Mouse (Mus musculus): ENCODE measurements around the gene Rps6kl1. TPM values are rescaled to one million over a fixed set of nuclear protein-coding genes. Genes with fewer than 3 reads are reported as not detected.

Rps6kl1 gene
- total and polyA plus RNA-seq, 3 experiments = 0.21 to 0.86 (median 0.36) TPM

GRCm38 (mm10) chr12:85101001-85101400, 50.1 kb downstream of the Rps6kl1 start:
- dilution Hi-C loops (cut with MboI; ENCODE audit: extremely low pct_ligation_motif_present, extremely low pct_unique_long_range_greater_than_20kb, low sequenced_read_pairs) (no loop called here), in situ Hi-C loops (cut with MboI; ENCODE audit: low pct_ligation_motif_present, low pct_unique_long_range_greater_than_20kb, low sequenced_read_pairs) (no loop called here)
- Histone ChIP-seq H3K27me3 (replicated peaks) (no peaks in the 10 kb centered on the region), H3K4me3 (replicated peaks in 1 of 3; ENCODE audit: low read depth in 2 of 3, low read length in 2 of 3, poor library complexity in 1 of 3) (no peak overlapping the region), H3K79me2 (replicated peaks; ENCODE audit: control insufficient read depth, extremely low read depth, insufficient read depth, poor library complexity, severe bottlenecking) (peaks cover 18% of the 10 kb centered on the region), H3K9me3 (replicated peaks; ENCODE audit: low read length) (peaks cover 5% of the 10 kb centered on the region), H3K4me1 (ENCODE audit: control insufficient read depth in 1 of 2, insufficient read depth in 2 of 2) (peaks cover 23 to 68% of the 10 kb centered on the region in 2 experiments), H3K4me2 (ENCODE audit: insufficient read depth, low read depth, poor library complexity, severe bottlenecking) (no peak overlapping the region), H3K36me3 (replicated peaks in 1 of 2; ENCODE audit: control insufficient read depth in 1 of 2, insufficient read depth in 1 of 2, low read length in 1 of 2) (peaks cover 15 to 33% of the 10 kb centered on the region in 2 experiments), H3K9ac (ENCODE audit: insufficient read depth, low read depth) (no peak overlapping the region), H3K27ac (ENCODE audit: insufficient read depth, low read depth) (no peak overlapping the region)
- no peak for TF ChIP-seq CHD2 (IDR thresholded peaks at IDR 0.05; ENCODE audit: low read length)
- no peak for TF ChIP-seq SMC3 (IDR thresholded peaks at IDR 0.05; ENCODE audit: low read depth, low read length)
- no peak for TF ChIP-seq RCOR1 (conservative IDR thresholded peaks at IDR 0.05; ENCODE audit: low read depth, low read length)
- no peak for TF ChIP-seq SIN3A (IDR thresholded peaks at IDR 0.05; ENCODE audit: low read length)
- no peak for TF ChIP-seq USF2 (conservative IDR thresholded peaks at IDR 0.05; ENCODE audit: low read depth, low read length)
- no peak for TF ChIP-seq ETS1 (conservative IDR thresholded peaks at IDR 0.05; ENCODE audit: low read depth, low read length)
- no peak for TF ChIP-seq TBP (conservative IDR thresholded peaks at IDR 0.05; ENCODE audit: low read depth, low read length)
- TF ChIP-seq GABPA (IDR thresholded peaks at IDR 0.05; ENCODE audit: insufficient replicate concordance, low read depth, low read length) = no peak
- no peak for TF ChIP-seq HCFC1 (IDR thresholded peaks at IDR 0.05; ENCODE audit: low read depth, low read length)
- TF ChIP-seq ELF1 (IDR thresholded peaks at IDR 0.05; ENCODE audit: low read depth, low read length) = no peak
- TF ChIP-seq JUN (IDR thresholded peaks at IDR 0.05; ENCODE audit: insufficient read depth, low read depth, low read length) = no peak
- TF ChIP-seq IRF4 (IDR thresholded peaks at IDR 0.05; ENCODE audit: low read depth, low read length) = no peak
- no peak for TF ChIP-seq TCF12 (IDR thresholded peaks at IDR 0.05; ENCODE audit: low read depth, low read length)
- no peak for TF ChIP-seq ZC3H11A (IDR thresholded peaks at IDR 0.05; ENCODE audit: low read depth, low read length)
- no peak for TF ChIP-seq ZNF384 (IDR thresholded peaks at IDR 0.05; ENCODE audit: low read depth, low read length)
- no peak for DNase-seq (ENCODE audit: extremely low read depth)

- TF ChIP-seq KAT2A (IDR thresholded peaks at IDR 0.05; ENCODE audit: insufficient replicate concordance, low read length) = no peak
- no peak for TF ChIP-seq PAX5 (IDR thresholded peaks at IDR 0.05; ENCODE audit: low read length)
- no peak for TF ChIP-seq SIN3A (IDR thresholded peaks at IDR 0.05; ENCODE audit: low read length)
- no peak for TF ChIP-seq CHD2 (IDR thresholded peaks at IDR 0.05; ENCODE audit: low read length)
- no peak for TF ChIP-seq TBP (conservative IDR thresholded peaks at IDR 0.05; ENCODE audit: low read depth, low read length)
- no peak for TF ChIP-seq UBTF (IDR thresholded peaks at IDR 0.05; ENCODE audit: low read depth, low read length)
- no peak for TF ChIP-seq RCOR1 (conservative IDR thresholded peaks at IDR 0.05; ENCODE audit: low read depth, low read length)
- dilution Hi-C loops (cut with MboI; ENCODE audit: extremely low pct_ligation_motif_present, extremely low pct_unique_long_range_greater_than_20kb, low sequenced_read_pairs) = no loop called here
Measured at GRCm38 (mm10) chr12:85095859-85096258, 55.2 kb downstream of the Rps6kl1 start.

More at GRCm38 (mm10) chr12:85095859-85096258, 55.2 kb downstream of the Rps6kl1 start:
- Histone ChIP-seq H3K4me3 (replicated peaks in 1 of 3; ENCODE audit: low read depth in 2 of 3, low read length in 2 of 3, poor library complexity in 1 of 3) (no peak overlapping the region), H3K27me3 (replicated peaks) (no peaks in the 10 kb centered on the region), H3K9ac (ENCODE audit: insufficient read depth, low read depth) (no peak overlapping the region), H3K79me2 (replicated peaks; ENCODE audit: control insufficient read depth, extremely low read depth, insufficient read depth, poor library complexity, severe bottlenecking) (no peaks in the 10 kb centered on the region), H3K27ac (ENCODE audit: insufficient read depth, low read depth) (no peak overlapping the region), H3K9me3 (replicated peaks; ENCODE audit: low read length) (no peaks in the 10 kb centered on the region), H3K36me3 (replicated peaks in 1 of 2; ENCODE audit: control insufficient read depth in 1 of 2, insufficient read depth in 1 of 2, low read length in 1 of 2) (peaks cover 27 to 43% of the 10 kb centered on the region in 2 experiments), H3K4me2 (ENCODE audit: insufficient read depth, low read depth, poor library complexity, severe bottlenecking) (no peak overlapping the region), H3K4me1 (ENCODE audit: control insufficient read depth in 1 of 2, insufficient read depth in 2 of 2) (peaks cover 8 to 55% of the 10 kb centered on the region in 2 experiments)
- in situ Hi-C loops (cut with MboI; ENCODE audit: low pct_ligation_motif_present, low pct_unique_long_range_greater_than_20kb, low sequenced_read_pairs) = no loop called here
- no peak for DNase-seq (ENCODE audit: extremely low read depth)
